Mouse (Mus musculus) liver, embryonic 14.5 days (tissue): ENCODE data around the gene Apol7b. TPM values are rescaled to one million over a fixed set of nuclear protein-coding genes. Genes with fewer than 3 reads are reported as not detected.
"Not testable (repeated sequence)": the region's sequence is repeated elsewhere in the genome, so short reads cannot be mapped to it uniquely, and the experiment has no call there.

ENCODE experiments used
- ATAC-seq: fragments of 200-750 bp; cut with Nextera tagmentation; 2 replicates; pipeline ENCODE4 v1.8.0; 2017; ENCODE audit warnings: moderate number of reproducible peaks, mild to moderate bottlenecking, moderate library complexity; ENCODE audit not compliant: insufficient read depth
- DNase-seq, 3 experiments: peaks; one replicate each; pipeline ENCODE4 v3.0.0-alpha.2; 2012 to 2013; ENCODE audit warnings: low read depth in 3 of 3, low spot score in 3 of 3
- H3K27ac ChIP-seq: fragments of 300-500 bp; sonication (generic); 2 replicates; pipeline ENCODE4 v1.5.1; 2014; ENCODE audit warnings: moderate library complexity, mild to moderate bottlenecking, control low read depth, inconsistent platforms
- H3K27me3 ChIP-seq: fragments of 300-500 bp; sonication (generic); 2 replicates; pipeline ENCODE4 v1.6.1; 2014; ENCODE audit warnings: mild to moderate bottlenecking, low read length, moderate library complexity; ENCODE audit not compliant: control insufficient read depth, insufficient read depth
- H3K36me3 ChIP-seq: fragments of 300-500 bp; sonication (generic); replicated peaks from 2 replicates; pipeline ENCODE4 v1.6.1; 2014; ENCODE audit warnings: low read depth; ENCODE audit not compliant: control insufficient read depth, insufficient read depth
- H3K4me1 ChIP-seq, 2 experiments: fragments of 200-500 bp in 1 of 2; fragments of 300-500 bp in 1 of 2; sonication (generic) in 1 of 2; replicated peaks; 2 replicates each; pipeline ENCODE4 v1.6.1; 2012 to 2014; ENCODE audit warnings: antibody characterized with exemption in 1 of 2, inconsistent platforms in 1 of 2, low read length in 1 of 2; ENCODE audit not compliant: control insufficient read depth in 2 of 2, insufficient read depth in 2 of 2
- H3K4me2 ChIP-seq: fragments of 300-500 bp; sonication (generic); 2 replicates; pipeline ENCODE4 v1.6.1; 2014; ENCODE audit warnings: low read depth, mild to moderate bottlenecking, control low read depth, moderate library complexity
- H3K4me3 ChIP-seq, 2 experiments: fragments of 200-500 bp in 1 of 2; fragments of 300-500 bp in 1 of 2; sonication (generic) in 1 of 2; 2 replicates each; pipeline ENCODE4 v1.5.1; 2012 to 2014; ENCODE audit warnings: low read depth in 2 of 2, low read length in 2 of 2, mild to moderate bottlenecking in 2 of 2, control low read depth in 1 of 2, inconsistent platforms in 1 of 2, moderate library complexity in 1 of 2; ENCODE audit not compliant: insufficient read depth in 1 of 2
- H3K9ac ChIP-seq: fragments of 300-500 bp; sonication (generic); replicated peaks from 2 replicates; pipeline ENCODE4 v1.6.1; 2014; ENCODE audit warnings: mild to moderate bottlenecking, control low read depth, moderate library complexity
- H3K9me3 ChIP-seq: fragments of 300-500 bp; sonication (generic); 2 replicates; pipeline ENCODE4 v1.6.1; 2016; ENCODE audit warnings: low read length, mixed read lengths; ENCODE audit not compliant: control insufficient read depth
- CTCF ChIP-seq: IDR thresholded peaks from 2 replicates; pipeline ENCODE4 v1.5.1; 2016; ENCODE audit warnings: antibody characterized with exemption, low read depth, control low read depth
- EP300 ChIP-seq: IDR thresholded peaks from 2 replicates; pipeline ENCODE4 v1.6.1; 2016; ENCODE audit warnings: antibody characterized with exemption, low read depth
- WGBS: fragments of 180-500 bp; shearing (Covaris S2); extraction: QIAGEN DNeasy Blood & Tissue Kit; methylation state at CpG from one replicate; pipeline ENCODE4 v1.1.7; 2014; ENCODE audit not compliant: insufficient replicate concordance; 5-methylcytosine and 5-hydroxymethylcytosine counted together
- polyA plus RNA-seq, 2 experiments: library from polyadenylated mRNA; depleted of rRNA in 1 of 2; stranded (reverse) in 1 of 2; unstranded in 1 of 2; fragments of >200 nt; fragmentation: Nextera tagmentation in 1 of 2; extraction: Ambion mirVana in 1 of 2; gene quantifications; 2 replicates each; pipeline versions ENCODE4 v1.2.1 to v1.2.3; 2012 to 2014

The Apol7b gene
- polyA plus RNA-seq (2012; rRNA removed), result not detected in 2 replicates
- polyA plus RNA-seq (2014; fragmentation: Nextera tagmentation; extraction: Ambion mirVana), result not detected in 2 replicates

GRCm38 (mm10) chr15:77447392-77447791 lies at the start of gene Apol7b:
Apol7b (minus strand) TSS chr15:77447492.
- H3K4me2 ChIP-seq, ATAC-seq, H3K36me3 ChIP-seq, DNase-seq, H3K27me3 ChIP-seq, H3K9me3 ChIP-seq, H3K27ac ChIP-seq, H3K4me1 ChIP-seq, H3K4me3 ChIP-seq, H3K9ac ChIP-seq: not testable (repeated sequence)
- 53% methylated on average over 2 of the region's 2 CpGs for WGBS

- not testable (repeated sequence) for H3K27me3 ChIP-seq, H3K4me3 ChIP-seq, H3K4me2 ChIP-seq, ATAC-seq, DNase-seq, H3K27ac ChIP-seq, H3K4me1 ChIP-seq, H3K9me3 ChIP-seq, H3K9ac ChIP-seq, H3K36me3 ChIP-seq
- 38% methylated on average over 1 of the region's 1 CpGs for WGBS
Measured at GRCm38 (mm10) chr15:77494694-77495093, 47.4 kb upstream of the Apol7b start.

GRCm38 (mm10) chr15:77493181-77493580 lies 45.9 kb upstream of the Apol7b start:
- H3K27me3 ChIP-seq, DNase-seq, H3K9me3 ChIP-seq, H3K27ac ChIP-seq, H3K4me3 ChIP-seq, H3K36me3 ChIP-seq, H3K4me2 ChIP-seq, H3K9ac ChIP-seq, ATAC-seq, H3K4me1 ChIP-seq: not testable (repeated sequence)
- no CpG with 5 or more reads among the region's 1 CpGs for WGBS

- Histone ChIP-seq H3K4me1 (no peaks in the 10 kb centered on the region), H3K9ac (no peak overlapping the region), H3K4me3 (no peak overlapping the region), H3K4me2 (no peak overlapping the region), H3K36me3 (no peaks in the 10 kb centered on the region), H3K9me3 (no peaks in the 10 kb centered on the region), H3K27ac (no peak overlapping the region), H3K27me3 (no peaks in the 10 kb centered on the region)
- WGBS, result 53% methylated on average over 4 of the region's 4 CpGs
- ATAC-seq (no peak), DNase-seq (no peak)
- TF ChIP-seq CTCF (no peak), EP300 (no peak)
Measured at GRCm38 (mm10) chr15:77482140-77482794, 35.0 kb upstream of the Apol7b start.

GRCm38 (mm10) chr15:77476693-77477092 lies 29.4 kb upstream of the Apol7b start, which contains the start of gene Apol10a:
Apol10a (plus strand) TSS chr15:77477047.
- 51% methylated on average over 2 of the region's 2 CpGs for whole genome bisulfite sequencing
- not testable (repeated sequence) for ATAC-seq, H3K27ac ChIP-seq, H3K9ac ChIP-seq, H3K4me3 ChIP-seq, H3K27me3 ChIP-seq, H3K4me2 ChIP-seq, H3K36me3 ChIP-seq, DNase-seq, H3K9me3 ChIP-seq, H3K4me1 ChIP-seq

GRCm38 (mm10) chr15:77474699-77475390 lies 27.6 kb upstream of the Apol7b start:
- not testable (repeated sequence) for H3K36me3 ChIP-seq, H3K9ac ChIP-seq, H3K27ac ChIP-seq, ATAC-seq, H3K27me3 ChIP-seq, H3K9me3 ChIP-seq, H3K4me1 ChIP-seq, H3K4me3 ChIP-seq, H3K4me2 ChIP-seq, DNase-seq
- 44% methylated on average over 7 of the region's 7 CpGs for WGBS
